Mouse (Mus musculus) common myeloid progenitor, adult 5-6 weeks (primary cell): Measurements from ENCODE around the gene Tshz3. TPM values are rescaled to one million over a fixed set of nuclear protein-coding genes. Genes with fewer than 3 reads are reported as not detected.
A peak's percentile ranks its signal among the peaks of the same experiment; 100 is the strongest.

Experiments used
- ATAC-seq: replicated peaks from 2 replicates; pipeline ENCODE4 v1.8.0; 2016; ENCODE audit warnings: low read depth, mild to moderate bottlenecking, moderate TSS enrichment, inconsistent platforms; ENCODE audit not compliant: poor library complexity, severe bottlenecking
- total RNA-seq: library from RNA; stranded (forward); fragments of 200-1000, 187-1606 nt; gene quantifications from 2 replicates; pipeline ENCODE4 v1.2.3, GENCODE M21; 2017

Tshz3 gene
- total RNA-seq, 1 experiment from 2014 or later = 0.14 TPM

- ATAC-seq = peak; percentile 31
Observed at GRCm38 (mm10) chr7:36695791-36696241, 2.1 kb upstream of the Tshz3 start.

DNA sequence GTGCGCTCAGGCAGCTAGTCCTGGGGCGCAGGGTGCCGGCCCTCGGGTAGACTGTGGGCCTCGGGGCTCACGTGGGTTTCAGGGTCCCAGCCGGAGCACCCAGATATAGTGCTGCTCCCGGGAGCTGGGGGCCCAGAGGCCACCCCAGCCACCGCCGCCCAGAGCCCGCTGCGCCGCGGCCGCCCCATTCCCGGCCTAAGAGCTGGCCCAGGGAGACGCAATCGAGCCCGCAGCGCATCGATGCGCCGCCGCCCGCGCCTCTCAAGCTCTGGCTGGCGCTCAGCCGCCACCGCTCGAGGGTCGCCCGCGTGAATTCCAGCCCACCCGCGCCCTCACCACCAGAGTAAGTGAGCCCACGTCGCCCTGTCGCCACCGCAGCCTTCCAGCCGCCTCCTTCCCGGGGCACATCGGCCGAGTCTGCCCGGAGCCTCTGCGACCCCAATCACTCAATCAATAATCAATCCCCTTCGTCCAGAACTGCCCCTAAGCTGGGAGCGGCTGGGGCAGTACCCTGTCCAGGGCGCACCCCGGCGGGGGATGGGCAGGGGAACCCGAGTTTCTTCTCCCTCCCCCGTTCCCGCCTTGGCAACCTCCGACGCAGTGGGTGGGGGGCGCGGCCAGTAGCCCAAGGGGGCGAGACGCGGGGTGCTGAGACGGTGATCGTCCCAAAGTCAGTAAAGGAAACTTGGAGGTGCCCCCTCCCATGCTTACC lies 1.4 kb upstream of the Tshz3 start:
- peak; percentile 65 for ATAC-seq

DNA sequence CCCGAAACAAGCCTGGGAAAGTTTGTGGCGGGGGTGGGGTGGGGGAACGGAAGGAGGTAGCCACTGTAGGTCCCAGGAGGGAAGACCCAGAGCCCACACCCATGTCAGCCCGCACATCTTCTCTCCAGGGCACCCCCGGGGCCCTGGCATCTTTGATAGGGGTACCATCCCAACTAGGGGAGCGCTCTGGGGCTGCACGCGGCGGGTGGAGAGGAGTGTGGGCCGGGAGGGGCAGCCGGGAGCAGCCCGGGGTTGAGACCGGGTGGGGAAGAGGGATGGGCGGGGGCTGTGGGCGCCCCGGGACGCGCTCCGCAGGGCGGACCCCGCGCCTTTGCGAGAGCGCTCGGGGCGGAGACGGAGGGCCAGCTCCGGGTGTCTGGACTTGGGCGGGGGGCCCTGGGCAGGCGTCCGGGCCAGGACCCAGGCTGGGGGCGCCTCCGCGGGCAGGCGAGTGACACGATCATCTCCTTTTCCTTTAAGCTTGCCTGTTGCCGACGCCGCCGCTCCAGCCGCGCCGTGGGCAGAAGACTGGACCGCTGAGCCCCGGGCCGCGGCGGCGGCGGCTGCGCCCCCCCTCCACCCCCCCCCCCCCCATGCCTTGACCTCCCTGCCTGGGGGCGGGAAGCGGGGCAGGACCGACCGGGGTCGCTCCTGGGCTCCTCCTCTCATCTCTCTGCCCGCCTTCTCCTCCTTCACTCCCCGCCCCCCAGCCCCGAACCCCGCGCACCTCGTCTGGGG lies 631 bp upstream of the Tshz3 start:
- peak; percentile 12; the same call in 1 of the 2 replicates for ATAC-seq

- no peak for ATAC-seq
Observed at GRCm38 (mm10) chr7:36698589-36698946, 650 bp downstream of the Tshz3 start.

- no peak for ATAC-seq
Observed at GRCm38 (mm10) chr7:36699001-36699987, 1.4 kb downstream of the Tshz3 start.

- peak; percentile 83 for ATAC-seq
Observed at GRCm38 (mm10) chr7:36706636-36707035, 8.7 kb downstream of the Tshz3 start.

DNA sequence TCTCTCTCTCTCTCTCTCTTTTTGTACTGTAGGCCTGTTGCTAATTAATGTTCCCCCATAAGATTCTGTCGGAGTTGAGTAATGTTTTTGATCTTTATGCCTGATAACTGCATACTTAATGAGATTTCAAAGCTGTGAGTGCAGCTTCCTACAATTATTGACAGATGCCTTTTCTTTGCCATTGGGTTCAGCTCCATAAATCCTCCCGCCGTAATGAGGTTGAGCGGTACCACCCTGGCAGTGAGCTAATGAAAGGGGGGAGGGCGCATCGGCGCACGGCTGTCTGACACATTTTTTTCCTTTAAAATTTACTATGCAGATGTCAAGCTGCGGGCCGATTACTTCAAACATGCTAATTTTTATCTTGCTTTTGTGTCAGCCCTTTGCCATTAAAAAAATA lies 9.3 kb downstream of the Tshz3 start:
- no peak for ATAC-seq

DNA sequence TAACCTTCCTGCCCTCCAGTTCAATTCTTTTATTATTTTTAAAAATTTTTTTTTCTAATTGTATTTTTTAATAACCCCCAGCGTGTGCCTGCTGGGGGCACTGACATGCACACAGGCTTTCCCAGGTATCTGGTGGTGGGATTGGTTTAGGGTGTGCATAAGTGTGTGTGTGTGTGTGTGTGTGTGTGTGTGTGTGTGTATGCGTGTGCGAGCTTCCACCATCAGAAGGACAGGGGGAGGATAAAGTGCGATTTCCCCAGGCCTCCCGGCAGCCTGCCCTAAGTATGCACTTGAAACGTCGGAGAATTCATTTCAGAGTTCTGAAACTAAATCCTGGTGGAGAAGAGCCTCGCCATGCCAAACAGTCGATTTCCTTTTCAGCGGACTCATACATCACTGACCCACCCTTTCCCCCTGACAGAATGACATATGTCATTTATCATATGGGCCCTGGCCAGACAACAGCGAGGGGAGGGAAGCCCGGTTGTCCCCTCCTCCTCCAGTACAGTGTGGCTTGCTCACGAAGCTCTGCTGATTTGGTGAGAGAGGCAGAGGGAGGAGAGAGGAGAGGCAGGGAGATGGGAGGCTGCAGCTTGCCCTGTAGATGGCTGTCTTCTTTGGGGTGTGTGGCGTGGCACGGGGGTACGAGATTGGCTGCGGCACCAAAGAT lies 9.9 kb downstream of the Tshz3 start:
- ATAC-seq = no peak

DNA sequence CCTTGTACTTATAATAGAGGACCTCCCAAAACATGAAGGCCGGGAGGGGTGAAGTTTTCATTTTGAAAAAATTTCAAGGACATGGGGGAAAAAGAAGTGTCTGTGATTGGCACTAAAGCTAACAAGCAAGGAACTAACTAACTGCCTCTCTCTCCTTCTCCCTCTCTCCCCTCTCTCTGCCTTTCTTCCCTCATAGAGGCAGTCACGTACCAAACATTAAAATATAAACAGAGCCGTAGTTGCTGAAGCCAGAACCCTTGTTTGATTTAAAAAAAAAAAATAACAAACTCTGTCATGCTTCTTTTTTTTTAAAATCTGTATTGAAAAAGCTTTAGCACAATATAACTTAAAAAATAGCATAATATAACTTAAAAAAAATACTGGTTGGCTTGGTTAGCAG lies 10.9 kb downstream of the Tshz3 start:
- ATAC-seq = no peak

- peak; percentile 71 for ATAC-seq
Observed at GRCm38 (mm10) chr7:36709239-36709638, 11.3 kb downstream of the Tshz3 start.

DNA sequence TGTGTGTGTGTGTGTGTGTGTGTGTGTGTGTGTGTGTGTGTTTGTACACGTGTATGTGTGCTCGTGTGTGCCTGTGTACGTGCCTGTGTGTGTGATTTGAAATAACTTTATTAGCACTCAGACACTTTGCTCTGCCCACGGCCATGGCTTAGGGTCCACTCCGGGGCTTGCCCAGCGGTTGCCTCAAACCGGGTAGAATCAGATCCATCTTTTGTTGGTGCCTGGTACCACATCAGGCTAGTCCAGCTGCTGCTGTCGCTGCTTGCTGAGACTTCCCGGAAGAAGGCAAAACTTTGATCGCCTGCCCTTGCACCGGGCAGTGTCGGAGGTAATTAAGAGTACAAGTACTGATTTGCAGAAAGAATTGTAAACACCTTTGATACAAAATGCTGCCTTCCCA lies 12.1 kb downstream of the Tshz3 start:
- no peak for ATAC-seq

GRCm38 (mm10) chr7:36710387-36710786 lies 12.5 kb downstream of the Tshz3 start:
- no peak for ATAC-seq

- no peak for ATAC-seq
Observed at GRCm38 (mm10) chr7:36711766-36712165, 13.8 kb downstream of the Tshz3 start.

- ATAC-seq = no peak
Observed at GRCm38 (mm10) chr7:36714323-36714722, 16.4 kb downstream of the Tshz3 start.

GRCm38 (mm10) chr7:36717192-36717591 lies 19.3 kb downstream of the Tshz3 start:
- ATAC-seq = no peak

DNA sequence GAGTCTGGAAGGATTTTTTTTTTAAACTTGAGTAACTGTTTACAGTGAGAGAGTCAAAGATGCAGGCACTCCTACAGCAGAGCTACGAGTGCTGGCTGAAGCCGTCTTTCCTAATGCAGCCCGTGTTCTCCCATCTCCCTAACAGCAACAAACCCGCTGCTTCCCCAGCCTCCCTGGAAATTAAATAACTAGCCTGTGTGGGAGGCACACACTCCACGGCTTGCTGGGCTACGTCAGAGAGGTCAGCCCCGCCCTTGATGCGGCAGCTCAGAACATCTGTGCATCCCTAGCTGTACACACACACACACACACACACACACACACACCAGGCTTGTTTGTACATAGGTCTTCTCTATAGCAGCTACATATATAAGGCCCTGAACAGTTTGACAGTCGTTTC lies 22.9 kb downstream of the Tshz3 start:
- no peak for ATAC-seq

- ATAC-seq = no peak
Observed at GRCm38 (mm10) chr7:36736303-36737050, 38.6 kb downstream of the Tshz3 start.

DNA sequence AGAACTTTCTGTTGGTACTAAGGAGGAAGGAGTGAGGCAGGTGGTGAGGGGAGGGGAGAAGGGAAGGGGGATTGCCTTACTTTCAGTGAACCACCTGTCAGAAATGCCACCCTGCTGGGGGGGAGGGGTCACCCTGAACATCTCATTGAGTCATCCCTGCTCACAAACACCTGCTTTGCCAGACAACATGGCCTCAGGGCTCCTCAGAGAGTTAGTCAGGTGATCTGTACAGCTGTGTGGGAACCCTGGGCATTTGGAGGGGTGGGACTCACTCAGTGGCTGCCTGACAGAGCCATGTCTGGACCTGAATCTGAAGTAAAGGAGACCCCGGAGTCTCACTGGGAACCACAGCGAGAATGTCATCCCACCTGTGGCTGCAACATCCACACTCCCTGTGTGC lies 53.6 kb downstream of the Tshz3 start:
- no peak for ATAC-seq

DNA sequence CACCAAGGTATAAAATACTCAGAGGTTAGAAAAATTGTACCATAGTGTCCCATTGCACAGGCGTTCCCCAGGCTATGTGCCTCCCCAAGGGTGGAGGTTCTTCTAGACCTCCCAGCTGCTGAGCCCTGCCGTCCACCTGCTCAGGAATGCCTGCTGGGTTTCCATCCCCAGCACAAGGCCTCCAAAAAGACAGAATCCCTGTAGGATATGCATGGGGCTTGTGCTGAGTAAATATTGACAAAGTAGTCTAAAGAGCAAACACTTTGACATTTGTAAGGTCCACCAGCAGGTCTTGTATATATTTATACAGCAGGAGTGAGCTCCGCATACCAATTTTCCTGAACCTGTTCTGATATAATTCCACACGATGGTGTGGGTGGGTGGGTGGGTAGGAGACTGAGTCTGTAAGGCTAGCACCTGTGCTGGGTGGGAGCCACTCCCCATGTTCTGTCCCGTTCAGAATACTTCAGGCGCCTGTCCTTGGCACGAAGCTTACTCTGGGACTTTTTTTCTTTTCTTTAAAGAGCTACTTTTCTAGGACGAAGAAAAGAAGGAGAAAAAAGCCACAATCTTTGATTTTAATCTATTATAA lies 69.7 kb downstream of the Tshz3 start:
- ATAC-seq = no peak
